Mouse (Mus musculus): ENCODE data around the gene Fbxl18.
"Not testable (repeated sequence)": the region's sequence is repeated elsewhere in the genome, so short reads cannot be mapped to it uniquely, and the experiment has no call there.

Gene Fbxl18

DNA sequence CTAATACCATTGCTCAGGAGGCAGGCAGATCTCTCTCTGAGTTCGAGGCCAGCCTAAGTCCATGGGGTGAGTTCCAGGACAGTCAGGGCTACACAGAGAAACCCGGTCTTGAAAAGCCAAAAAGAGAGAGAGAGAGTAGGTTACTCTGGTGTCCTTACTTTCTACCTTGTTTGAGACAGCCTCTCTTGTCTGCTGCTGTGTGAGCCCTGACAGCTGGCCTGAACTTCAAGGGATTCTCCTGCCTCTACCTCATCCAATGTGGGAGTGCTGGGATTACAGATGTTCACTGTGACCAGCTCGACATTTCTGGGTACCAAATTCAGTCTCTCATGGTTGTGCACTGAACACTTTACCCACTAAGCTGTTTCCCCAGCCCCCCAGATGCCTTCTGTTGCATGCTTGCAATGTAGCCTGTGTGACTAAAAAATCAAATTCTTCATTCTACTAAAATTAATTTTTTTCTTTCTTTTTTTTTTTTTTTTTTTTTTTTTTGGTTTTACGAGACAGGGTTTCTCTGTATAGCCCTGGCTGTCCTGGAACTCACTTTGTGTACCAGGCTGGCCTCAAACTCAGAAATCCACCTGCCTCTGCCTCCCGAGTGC is 4.8 kb upstream of the Fbxl18 start:
- no peak for DNase-seq (ENCODE audit: low spot score in 2 of 2)

DNA sequence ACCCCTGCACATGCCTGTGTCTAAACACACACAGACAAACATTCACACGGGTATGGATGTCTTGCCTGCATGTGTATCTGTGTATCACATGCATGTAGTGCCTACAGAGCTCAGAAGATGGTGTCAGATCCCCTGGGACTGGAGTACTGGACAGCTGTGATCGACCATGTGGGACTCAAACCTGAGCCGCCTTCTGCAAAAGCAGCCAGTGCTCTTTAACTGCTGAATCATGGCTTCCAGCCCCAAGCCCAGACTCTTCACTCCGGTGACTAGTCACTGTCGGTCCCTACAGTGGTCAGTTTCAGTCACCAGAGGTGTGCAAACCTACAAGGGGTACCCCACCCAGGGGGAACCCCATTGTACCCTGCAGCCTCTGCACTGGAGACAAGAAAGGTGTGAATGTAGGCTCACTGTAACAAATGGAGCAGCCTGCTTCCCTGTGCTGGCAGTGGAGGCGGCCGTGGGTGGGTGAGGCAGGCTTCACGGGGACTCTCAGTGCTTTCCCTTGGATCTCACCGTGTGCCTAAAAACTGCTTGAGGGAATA is 3.9 kb upstream of the Fbxl18 start:
- peak in 1 of 2 experiments; percentile 35 for DNase-seq (ENCODE audit: low spot score in 2 of 2)

DNA sequence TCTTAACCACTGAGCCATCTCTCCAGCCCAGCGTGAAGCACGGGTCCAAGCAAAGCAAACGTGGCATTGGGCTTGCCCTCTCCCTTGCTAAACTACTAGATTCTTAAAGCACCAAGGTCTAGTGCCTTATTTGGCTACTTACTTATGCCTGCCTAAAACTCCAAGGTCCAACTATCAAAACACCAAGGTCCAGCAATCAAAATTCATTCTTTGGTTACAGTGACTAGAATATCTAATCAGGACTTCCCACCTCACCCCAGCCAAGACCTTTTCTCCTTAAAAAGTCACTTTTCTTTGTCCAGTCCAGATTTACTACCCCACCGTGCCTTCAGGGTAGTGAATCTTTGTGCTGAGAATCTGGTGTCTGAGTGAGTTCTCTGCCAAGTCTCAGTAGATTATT is 3.1 kb upstream of the Fbxl18 start:
- DNase-seq (ENCODE audit: low spot score in 2 of 2) = no peak

DNA sequence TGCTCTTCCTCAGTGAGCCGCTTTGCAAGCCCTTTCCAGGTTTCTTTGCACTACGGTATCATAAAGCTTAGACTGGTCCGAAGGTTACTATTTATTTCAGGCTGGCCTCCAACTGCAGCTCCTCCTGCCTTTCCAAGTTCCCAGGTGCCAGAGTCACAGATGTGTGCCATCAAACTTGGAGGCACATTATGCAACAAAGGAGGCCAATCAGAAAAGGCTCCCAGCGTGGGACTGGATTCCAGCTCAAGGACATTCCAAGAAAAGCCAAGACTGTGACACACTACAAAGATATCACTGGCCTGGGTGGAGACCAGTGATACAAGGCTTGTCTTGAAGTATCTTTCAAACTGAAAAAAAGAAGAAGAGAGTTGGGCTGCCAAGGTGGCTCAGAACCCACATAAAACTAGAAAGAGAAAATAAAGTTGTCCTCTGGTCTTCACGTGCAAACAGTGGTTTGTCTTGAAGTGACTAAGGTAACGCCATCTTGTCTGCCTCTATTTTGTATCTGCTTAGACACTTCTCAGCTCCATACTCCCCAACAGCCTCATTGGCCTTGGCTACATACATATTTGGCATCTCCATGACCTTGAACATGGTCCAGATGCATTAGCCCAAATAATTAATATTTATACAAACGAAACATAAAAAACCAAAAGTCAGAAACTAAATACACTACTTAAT is 2.5 kb upstream of the Fbxl18 start:
- DNase-seq (ENCODE audit: low spot score in 2 of 2) = no peak

DNA sequence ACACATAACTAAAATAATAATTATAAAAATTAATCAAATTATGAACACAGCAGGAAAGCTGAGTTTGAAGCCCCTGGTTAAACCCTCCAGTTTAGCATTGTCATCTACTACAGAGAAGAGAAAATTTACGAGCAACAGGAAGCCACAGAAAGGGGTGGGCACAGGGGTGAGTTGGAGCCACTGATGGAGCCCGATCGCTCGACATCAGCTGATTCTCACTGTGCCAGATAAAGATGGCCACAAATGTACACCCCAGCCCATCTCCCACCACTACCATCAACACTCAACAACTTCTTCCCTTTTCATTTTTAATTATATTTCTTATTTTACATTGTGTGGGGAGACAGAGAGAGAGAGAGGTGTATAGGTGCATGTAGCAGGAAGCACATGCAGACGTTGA is 1.5 kb upstream of the Fbxl18 start:
- peak in 1 of 2 experiments; percentile 52 for DNase-seq (ENCODE audit: low spot score in 2 of 2)

DNA sequence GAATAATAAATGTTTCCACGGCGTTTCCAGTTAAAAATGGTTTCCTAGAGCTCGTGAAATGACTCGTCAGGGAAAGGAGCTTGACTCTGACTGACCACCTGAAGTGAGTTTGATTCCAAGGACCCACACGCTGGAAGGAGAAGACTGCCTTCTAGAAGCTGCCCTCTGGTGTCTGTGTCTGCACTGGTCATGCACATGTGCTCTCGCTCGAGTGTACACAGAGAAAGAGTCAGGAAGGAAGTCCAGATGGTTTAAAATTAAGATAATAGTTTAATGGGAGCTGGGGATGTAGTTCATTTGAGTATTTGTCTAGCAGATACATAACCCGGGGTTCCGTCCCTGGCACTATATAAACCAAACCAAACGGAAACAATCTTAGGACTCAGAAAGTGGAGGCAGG is 971 bp upstream of the Fbxl18 start:
- no peak for DNase-seq (ENCODE audit: low spot score in 2 of 2)

DNA sequence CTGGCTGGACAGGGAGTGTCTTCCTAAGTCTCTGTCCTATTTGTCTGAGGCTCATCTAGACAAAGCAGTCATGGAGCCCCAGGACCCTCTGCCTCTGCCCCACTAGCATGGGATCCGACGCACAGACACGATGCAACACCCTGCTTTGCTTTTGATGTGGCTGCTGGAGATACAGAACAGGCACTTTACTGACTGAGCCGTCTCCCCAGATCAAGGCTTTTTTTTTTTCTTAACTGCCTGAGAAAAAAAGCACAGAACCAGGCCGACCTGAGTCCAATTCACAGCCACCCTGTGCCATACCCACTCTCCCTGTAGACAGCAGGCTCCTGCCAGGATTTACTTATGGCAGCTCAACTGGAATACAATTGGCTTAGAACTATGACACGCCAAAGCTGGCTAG is 3.8 kb downstream of the Fbxl18 start:
- no peak for DNase-seq (ENCODE audit: low spot score in 2 of 2)

DNA sequence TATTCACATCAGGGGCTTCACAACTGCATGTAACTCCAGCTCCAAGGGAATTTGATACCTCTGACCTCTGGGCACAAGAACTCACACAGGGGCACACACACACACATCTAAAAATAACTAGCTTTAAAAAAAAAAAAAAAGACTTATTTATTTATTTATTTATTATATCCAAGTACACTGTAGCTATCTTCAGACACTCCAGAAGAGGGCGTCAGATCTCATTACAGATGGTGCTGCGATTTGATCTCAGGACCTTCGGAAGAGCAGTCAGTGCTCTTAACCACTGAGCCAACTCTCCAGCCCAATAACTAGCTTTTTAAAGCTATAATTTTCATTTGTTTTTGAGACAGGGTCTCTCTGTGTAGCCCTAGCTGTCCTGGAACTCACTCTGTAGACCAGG is 7.7 kb downstream of the Fbxl18 start:
- not testable (repeated sequence) for DNase-seq (ENCODE audit: low spot score in 2 of 2)

DNA sequence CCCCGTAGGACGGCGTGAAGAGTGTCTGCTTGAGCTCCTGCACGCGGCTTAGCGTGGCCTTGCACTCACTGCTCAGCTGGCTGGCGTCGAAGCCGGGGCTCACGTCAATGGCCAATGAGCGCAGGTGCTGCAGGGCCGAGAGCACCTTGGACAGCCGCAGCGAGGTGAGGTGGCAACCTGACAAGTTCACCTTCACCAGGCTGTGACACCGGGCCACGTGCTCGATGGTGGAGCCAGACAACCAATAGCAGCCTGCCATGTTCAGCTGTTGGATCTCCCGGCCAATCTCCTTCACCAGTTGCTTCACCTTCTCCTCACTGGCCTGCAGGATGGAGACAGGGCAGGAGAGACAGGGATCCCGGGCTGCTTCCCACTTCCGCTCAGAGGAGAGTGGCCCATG is 8.5 kb downstream of the Fbxl18 start:
- no peak for DNase-seq (ENCODE audit: low spot score in 2 of 2)

DNA sequence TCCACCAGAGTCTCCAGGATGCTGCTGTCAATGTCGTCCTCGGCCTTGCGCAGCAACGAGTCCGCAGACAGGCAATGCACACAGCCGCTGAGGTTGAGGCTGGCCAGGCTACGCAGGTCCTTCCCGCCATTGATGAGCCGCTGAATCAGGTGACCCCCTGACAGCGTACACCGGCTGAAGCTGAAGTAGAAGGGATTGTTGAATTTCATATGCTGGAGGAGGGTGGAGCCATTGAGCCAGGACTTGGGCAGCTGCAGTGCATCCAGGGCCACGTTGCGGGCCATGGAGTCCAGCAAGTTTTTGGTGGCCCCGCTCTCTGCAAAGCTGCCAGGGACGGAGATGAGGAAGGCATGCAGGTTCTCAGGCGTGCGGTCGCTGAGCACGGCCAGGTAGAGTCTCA is 9.0 kb downstream of the Fbxl18 start:
- no peak for DNase-seq (ENCODE audit: low spot score in 2 of 2)

DNA sequence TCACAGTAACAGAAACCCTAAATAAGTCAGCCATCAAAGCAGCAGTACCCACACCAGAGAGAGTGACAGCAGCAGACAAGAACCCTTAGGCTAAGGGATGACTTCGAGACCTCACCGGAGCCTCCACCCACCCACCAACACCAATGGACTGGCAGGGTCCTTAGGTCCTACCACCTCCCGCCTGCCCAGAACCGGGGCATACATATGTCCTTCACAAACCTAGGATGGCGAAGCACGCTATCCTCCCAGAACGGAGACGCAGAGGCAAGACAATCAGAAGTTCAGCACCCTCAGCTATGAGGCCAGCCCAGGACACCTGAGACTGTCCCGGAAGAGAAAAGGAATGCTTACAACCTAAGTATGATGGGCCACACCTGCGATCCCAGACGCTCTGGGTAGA is 12.8 kb downstream of the Fbxl18 start:
- DNase-seq (ENCODE audit: low spot score in 2 of 2) = no peak

DNA sequence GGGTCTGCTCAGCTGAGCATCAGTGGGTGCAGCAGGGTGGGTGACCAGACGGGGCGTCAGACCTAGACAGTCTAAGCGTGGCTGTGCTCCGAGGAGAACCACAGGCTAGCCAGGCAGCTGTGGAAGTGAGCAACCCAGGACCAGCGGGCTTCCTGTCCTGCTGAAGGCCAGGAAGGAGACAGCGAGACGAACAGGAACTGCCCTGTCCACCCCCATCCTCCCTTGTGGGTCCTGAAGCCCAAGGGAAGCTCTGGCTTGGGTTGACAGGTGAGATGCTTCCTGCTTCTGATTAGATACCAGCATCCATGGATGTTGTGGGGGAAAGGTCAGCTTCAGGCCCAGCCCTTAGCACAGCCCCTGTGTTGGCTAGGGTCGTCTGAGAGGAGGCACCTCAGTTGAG is 13.3 kb downstream of the Fbxl18 start:
- DNase-seq (ENCODE audit: low spot score in 2 of 2) = no peak

DNA sequence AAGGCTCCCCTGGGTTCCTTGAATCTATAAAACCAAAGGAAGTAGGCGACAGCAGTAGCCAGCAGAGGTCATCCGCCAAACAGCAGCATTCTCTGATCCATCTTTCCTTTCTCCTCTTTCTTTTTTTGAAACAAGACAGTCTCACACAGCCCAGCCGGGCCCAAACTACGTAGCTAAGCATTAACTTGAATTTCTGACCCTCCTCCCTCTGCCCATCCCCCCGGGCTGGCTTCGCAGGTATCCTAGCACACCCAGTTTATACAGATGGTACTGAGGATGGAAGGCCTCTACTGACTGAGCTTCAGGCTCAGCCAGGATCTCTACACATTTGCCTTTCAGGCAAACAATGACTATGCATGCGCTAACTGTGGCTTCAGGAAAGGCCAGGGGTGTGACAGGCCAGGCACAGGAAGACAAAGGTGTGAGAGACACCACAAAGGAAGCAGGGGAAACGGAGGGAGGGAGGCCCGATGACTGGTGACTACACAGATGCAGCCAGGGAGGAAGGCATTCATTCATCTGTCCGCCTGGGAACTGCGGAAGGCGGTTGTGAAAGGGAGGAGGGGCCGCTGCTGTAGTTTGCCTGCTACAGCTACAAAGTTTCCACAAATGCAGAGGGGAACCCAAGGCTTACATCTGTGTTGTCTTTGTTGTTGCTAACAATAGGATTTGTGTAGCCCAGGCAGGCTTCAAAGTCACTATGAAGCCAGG is 14.3 kb downstream of the Fbxl18 start:
- no peak for DNase-seq (ENCODE audit: low spot score in 2 of 2)

DNA sequence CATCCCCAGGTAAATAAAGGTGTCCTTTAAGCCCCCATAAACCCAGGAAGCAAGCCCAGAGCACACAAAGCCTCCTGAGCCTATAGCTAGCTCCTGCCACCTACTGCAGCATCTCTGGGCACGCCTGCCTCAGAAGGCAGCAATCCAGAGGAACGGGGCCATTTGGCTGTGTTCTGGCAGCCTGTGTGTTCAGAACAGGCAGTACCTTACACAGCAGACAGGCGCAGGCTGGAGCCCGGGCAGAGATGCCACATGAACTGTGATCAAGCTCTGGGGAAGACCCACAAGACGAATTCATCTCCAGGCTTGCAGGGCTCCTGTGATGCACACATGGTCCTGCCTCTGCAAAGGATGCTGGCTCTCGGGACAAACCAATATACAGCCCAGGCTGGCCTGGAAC is 15.0 kb downstream of the Fbxl18 start:
- no peak for DNase-seq (ENCODE audit: low spot score in 2 of 2)

DNA sequence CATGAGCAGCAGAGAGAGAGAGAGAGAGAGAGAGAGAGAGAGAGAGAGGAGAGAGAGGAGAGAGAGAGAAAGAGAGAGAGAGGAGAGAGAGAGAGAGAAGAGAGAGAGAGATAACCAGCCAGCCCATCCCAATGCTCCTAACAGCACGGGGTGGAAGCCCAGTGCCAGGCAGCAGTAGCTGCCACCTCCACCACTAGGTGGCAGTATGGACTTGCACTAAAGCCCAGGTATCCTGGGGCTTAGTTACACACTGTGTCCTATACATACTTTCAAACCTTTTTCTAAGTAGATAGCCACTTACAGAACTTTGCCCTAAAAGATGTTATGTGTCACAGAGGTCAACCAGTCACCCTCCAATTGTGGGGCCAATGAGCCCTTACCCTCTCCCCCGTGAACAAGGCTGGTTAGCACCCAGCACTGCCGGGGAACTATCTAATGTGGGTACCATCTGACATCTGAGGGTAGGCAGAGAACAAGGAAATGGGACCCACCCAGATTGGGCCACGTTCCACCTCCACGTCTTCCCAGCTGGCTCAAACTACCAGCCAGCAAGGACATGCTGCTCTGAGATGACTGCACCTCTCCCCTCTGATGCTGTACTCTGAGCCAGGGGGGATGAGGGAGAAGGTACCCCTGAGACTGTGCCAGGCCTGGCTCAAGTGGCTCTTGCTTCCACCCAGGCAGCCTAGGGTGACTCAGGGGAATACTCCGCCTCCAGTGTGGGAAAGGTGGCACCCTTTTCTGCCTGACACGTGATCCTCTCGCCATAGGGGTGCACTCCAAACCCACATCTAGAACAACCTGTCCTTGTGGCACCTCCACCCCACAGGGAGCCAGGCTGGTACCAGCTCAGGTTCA is 15.7 kb downstream of the Fbxl18 start:
- peak; percentile 67 to 80 for DNase-seq (ENCODE audit: low spot score in 2 of 2)

DNA sequence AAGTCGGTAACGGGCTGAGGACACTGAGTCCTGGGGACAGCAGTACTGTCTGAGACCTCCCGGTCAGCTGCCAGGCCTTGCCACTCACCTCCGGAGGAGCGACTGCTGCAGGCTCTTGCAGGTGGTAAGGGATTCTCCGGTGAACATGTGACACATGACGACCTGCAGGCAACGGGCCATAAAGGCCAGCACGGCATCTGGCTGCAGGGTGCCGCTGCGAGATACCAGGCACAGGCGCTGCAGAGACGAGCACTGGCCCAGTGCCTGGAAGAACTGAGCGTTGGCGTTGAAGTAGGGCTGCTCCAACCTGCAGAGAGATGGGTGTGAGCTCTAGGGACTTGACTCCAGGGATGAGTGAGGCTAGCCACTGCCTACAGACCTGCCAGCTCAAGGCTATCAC is 16.7 kb downstream of the Fbxl18 start:
- no peak for DNase-seq (ENCODE audit: low spot score in 2 of 2)

DNA sequence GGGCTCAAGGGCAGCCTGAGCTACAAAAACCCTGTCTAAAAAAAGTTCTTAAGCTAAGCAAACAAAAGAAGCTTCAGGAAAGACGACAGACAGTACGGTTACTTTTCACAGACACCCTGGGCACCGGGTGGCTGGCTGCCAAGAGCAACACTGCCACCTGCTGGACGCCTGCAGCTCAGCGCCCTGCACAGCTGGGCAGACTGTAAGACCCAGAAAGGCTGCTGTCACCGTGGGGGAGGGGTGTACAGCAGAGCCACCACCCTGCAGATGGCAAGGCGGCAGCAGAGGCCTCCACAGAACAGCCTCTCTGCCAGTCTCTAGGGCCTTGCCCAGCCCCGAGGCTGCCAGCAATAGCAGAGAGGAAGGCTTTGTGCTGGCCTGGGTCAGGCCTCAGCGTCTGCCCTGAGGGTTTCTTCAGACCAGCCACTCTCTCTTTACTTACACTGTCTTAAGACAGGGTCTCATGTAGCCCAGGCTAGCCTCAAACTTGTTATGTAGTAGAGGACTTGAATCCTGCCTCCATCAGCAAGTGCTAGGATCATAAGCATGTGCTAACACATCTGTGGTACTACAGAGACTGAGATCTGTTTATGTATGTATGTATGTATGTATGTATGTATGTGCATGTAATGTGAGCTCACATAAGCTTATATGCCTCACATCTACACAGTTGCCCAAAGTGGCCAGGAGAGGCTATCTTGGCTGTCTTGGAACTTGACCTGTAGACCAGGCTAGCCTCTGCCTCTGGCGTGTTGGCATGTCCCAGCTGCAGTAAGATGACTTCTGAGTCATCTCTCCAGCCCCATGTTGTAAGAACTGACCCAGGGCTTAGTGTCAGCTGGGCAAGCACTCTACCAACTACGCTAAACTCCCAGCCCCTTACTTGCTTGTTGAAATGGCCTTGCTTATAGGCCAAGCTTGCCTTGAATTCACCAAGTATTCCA is 17.6 kb downstream of the Fbxl18 start:
- peak; percentile 71 to 85 for DNase-seq (ENCODE audit: low spot score in 2 of 2)

DNA sequence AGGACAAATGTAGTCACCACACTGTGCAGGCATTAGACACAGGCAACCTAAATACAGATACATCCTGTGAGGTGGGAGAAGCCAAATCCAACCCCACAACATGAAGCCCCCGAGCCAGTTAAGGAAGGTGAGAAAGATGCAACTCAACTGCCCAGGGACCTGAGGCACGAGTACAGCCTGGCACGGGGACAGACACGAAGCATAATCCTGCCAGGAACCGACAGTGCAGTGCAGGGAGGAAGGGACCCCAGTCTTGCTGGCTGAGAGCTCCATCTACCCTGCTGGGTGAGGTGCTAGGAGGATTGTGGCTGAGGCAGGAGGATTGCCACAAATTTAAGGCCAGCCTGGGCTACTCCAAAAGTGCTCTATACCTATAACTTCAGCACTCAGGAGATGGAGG is 18.3 kb downstream of the Fbxl18 start:
- no peak for DNase-seq (ENCODE audit: low spot score in 2 of 2)

DNA sequence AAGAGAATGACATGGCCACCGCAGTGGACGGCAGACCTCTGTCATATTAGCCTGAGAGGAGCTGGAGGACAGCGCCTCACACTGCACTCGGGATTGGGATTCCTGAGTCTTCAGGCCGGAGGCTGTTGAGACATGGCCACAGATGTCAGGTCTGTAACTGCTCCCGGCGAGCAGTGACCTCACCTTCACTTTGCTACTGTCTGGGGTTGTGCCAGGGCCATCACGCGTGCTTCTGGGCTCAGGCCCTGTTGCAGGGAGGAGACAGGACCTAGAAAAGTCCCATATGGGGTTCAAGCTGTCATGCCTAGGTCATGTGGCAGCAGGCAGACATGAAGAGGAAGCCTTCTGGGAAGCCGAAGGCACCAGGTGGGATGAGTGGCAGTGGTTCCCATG is 19.7 kb downstream of the Fbxl18 start:
- no peak for DNase-seq (ENCODE audit: low spot score in 2 of 2)

DNA sequence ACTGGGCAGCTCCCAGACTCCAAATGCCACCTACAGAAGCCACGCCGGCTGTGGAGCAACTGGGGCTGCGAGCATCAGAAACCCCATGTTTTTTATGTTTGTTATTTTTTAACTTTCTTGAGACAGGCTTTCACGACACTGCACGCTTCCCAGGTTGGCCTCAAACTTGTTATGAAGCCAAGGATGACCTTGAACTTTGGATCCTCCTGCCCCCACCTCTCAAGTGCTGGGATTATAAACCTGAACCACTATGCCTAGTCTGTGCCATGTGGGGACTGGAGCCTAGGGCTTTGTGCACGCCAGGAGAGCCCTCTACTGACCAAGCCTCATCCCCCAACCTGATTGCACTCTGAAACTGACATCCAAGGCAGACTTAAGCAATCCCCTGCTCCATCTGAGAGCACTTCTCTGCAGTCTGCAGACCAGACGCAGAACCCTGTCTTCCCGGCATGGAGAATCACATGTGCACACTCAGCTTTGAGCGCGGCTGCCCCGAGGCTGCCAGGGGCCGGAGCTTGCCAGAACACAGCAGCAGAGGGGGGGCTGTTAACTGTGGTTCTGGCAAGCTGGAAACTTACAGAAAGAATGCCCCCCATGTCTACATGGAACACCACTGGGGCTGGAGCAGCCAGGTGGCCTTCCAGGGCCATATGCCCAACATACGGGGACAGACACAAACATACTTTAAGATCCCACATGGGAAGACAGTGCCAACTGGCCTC is 20.3 kb downstream of the Fbxl18 start:
- DNase-seq (ENCODE audit: low spot score in 2 of 2) = no peak
